Mouse (Mus musculus) lung, adult 2 months (tissue): ENCODE results near the gene Rassf8. TPM values are rescaled to one million over a fixed set of nuclear protein-coding genes. Genes with fewer than 3 reads are reported as not detected.
A peak's percentile ranks its signal among the peaks of the same experiment; 100 is the strongest.

ENCODE experiments used
- DNase-seq: peaks from one replicate; pipeline ENCODE4 v3.0.0; 2022
- H3K4me1 ChIP-seq: fragments of 200-500 bp; 2 replicates; pipeline ENCODE4 v1.6.1; 2011; ENCODE audit warnings: low read length; ENCODE audit not compliant: control insufficient read depth, insufficient read depth
- H3K4me3 ChIP-seq: fragments of 200-500 bp; replicated peaks from 2 replicates; pipeline ENCODE3; 2011; ENCODE audit warnings: low read depth, mild to moderate bottlenecking, control low read depth, low read length; ENCODE audit errors: extremely low read depth
- CTCF ChIP-seq: fragments of 200-500 bp; IDR thresholded peaks from 2 replicates; pipeline ENCODE4 v1.5.1; 2011; ENCODE audit warnings: mild to moderate bottlenecking, low read length, control low read depth; ENCODE audit not compliant: insufficient read depth
- POLR2A ChIP-seq: fragments of 200-500 bp; IDR thresholded peaks from 2 replicates; pipeline ENCODE4 v1.6.1; 2011; ENCODE audit warnings: low read depth, mild to moderate bottlenecking, control low read depth, low read length, borderline replicate concordance; ENCODE audit errors: extremely low read depth
- WGBS: fragments of 180-500 bp; shearing (Covaris S2); methylation state at CpG from one replicate; pipeline ENCODE4 v1.1.7; 2018; 5-methylcytosine and 5-hydroxymethylcytosine counted together
- polyA plus RNA-seq: library from polyadenylated mRNA; depleted of rRNA; stranded (reverse); fragments of >200 nt; gene quantifications from 2 replicates; pipeline ENCODE4 v1.2.3, GENCODE M21; 2012; rRNA removed

The Rassf8 gene
- 23.0 and 34.2 TPM in 2 replicates for polyA plus RNA-seq

DNA sequence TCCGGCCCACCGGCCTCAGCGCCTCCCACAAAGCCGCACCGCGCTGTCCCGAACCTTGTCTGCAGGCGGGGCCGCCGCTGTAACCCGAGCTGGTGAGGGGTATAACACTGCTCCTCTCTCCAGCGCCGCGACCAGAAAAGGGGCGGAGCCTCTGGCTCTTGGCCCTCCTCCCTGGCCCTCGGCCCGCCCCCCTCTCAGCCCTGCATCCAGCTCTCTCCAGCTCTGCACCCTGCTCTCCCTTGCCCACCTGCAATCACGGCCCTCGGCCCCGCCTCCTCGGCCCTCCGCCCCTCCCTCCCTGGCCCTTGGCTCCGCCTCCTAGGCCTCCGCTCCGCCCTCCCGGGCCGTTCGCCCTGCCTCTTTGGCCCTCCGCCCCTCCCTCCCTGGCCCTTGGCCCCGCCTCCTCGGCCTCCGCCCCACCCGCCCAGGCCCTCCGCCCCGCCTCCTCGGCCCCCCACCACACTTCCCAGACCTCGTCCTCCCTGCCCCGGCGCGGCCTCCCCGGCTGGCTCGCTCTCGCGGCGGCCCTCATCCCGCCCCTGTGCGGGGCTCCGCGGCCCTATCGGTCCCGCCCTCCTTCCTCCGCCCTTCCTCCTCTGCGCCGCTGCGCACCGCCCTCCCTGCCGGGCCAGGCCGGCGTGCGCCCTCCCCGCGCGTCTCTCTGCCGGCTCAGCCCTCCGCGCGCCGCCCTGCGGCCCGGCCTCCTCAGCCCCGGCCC, at the start of gene Rassf8:
Rassf8 (plus strand) TSS at position 617 of the 718 bp plus-strand sequence.
- under 1% methylated on average over 47 of the region's 71 CpGs for WGBS
- Histone ChIP-seq H3K4me3 (peak within 1 kb of the TSS; percentile 84), H3K4me1 (peaks cover 5% of the 10 kb centered on the region)
- DNase-seq, result peak; percentile 88
- no peak for TF ChIP-seq CTCF
- TF ChIP-seq POLR2A, result peak; percentile 50; the same call in 1 of the 2 replicates

DNA sequence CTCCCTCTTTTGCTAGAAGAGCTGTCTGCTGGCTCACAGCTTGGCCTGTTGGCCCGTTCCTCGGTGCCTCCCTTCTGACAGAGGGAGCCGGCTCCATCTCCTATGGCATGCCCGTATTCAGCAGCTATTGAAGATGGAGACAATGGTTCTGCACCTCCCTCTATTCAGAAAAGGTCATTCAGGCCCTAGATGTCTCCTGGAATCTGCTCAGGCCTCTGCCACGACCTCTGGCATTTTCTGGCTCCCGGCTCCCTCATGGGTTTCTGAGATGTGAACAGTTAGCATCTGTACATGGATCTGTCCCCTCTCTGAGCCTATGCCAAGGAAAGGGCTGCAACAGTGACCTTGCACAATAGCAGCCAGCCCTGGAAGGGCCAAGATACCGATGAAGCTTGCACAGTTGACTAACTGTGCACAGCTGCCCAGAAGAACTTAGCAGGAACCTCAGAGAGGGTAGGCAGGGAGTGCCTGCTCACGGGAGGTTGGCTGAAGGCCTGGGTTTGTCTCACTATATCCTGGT, 45.5 kb upstream of the Rassf8 start:
- WGBS, result 67% methylated on average over 8 of the region's 8 CpGs
- H3K4me1 ChIP-seq, result no peaks in the 10 kb centered on the region
- TF ChIP-seq POLR2A (no peak), CTCF (no peak)

DNA sequence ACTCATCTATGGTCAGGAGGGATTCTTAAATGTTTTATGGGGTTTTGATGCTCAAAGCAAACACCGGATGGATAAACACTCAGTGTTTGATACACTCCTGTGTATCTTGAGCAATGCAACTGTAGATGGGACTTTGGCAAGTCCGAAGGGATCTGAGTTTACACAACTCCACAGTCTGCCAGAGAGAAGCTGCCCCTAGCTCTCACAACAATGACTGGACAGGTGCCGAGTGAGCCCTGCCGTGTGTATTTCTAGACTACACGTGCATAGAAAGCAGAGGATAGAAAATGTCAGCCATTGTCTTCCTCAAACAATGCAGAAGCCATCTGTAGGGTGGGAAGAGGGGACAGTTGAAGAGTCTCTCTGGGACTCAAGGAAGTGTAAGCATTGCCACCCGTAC, 42.9 kb upstream of the Rassf8 start:
- TF ChIP-seq CTCF (no peak), POLR2A (no peak)
- no peak for DNase-seq
- no peaks in the 10 kb centered on the region for H3K4me1 ChIP-seq
- 52% methylated on average over 6 of the region's 6 CpGs for WGBS
- H3K4me3 ChIP-seq, result no peak overlapping the region

More for the DNA sequence above, 45.5 kb upstream of the Rassf8 start:
- no peak for DNase-seq
- H3K4me3 ChIP-seq, result no peak overlapping the region

DNA sequence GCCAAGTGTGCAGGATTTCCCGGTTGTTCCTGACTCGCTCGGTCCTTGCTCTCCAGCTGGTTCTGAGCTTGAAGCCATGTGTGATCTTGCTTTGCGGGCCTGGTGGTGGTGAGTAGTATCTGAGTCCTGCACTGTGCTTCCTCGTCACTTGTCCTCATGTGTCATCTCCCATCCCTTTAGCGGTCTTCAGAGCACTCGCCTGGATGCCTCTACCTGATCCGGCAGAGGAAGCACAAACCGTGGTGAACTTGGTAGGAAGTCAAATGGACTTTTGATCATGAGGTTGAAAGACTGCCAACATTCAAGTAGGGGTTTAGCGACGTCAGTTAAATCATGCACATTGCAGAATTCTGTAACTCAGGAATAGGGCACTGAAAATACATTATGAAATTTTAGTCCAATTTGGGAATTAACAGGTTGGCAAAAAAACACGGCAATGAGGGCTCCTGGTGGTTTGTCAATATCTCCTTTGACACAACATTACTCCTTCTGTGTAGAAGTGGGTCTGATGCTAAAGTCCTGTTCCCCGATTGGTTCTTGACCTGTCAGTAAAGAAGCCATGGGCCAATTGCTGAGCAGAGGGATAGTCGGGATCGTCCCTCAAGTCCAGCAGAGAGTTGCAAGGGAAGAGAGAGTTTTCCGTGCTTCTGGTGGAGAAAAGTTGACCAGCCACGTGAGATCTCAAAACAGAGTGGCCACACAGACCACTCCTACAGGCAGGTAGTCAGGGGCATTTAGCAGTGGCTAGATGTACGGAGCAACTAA, 36.4 kb upstream of the Rassf8 start:
- 81% methylated on average over 18 of the region's 18 CpGs for WGBS
- TF ChIP-seq POLR2A (no peak), CTCF (no peak)
- H3K4me1 ChIP-seq, result no peaks in the 10 kb centered on the region
- H3K4me3 ChIP-seq, result no peak overlapping the region
- DNase-seq, result no peak

DNA sequence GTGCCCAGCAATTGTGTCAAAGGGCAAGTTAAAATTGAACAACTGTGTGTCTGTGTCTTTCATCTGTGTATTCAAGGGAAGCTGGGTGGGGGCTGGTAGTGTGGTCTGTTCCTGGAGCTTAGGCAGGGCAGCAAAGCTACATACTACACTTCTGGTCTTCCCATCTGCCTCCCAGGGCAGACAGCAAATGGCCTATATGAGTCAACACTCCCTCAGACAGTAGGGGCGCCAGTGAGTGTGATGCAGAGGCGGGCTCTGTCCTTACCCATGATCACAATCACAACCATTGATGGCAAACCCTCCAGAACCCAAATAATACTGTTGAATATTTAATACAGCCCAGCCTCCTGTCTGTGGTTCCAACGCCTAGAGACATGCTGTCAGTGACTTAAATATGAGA, 35.8 kb upstream of the Rassf8 start:
- TF ChIP-seq CTCF (no peak), POLR2A (no peak)
- DNase-seq, result no peak
- Histone ChIP-seq H3K4me3 (no peak overlapping the region), H3K4me1 (no peaks in the 10 kb centered on the region)
- WGBS, result 88% methylated on average over 3 of the region's 3 CpGs

DNA sequence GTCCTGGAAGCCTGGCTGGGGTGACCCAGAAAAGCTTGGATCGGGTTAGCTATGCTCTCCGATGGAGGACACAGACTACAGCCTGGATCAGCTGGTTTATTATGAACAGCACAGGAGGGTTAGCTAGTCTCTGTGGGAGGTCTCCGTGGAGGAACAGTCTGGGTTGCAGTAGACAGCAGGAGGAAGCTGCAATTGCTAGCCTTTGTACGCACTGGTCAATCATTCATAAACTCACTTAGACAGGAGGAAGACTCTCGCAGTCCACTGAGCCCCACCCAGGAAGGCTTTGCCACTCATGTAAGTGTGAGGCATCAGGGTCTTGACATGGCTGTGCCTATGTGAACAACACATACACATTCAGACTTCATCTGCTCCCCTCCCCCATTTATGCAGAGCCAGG, 35.2 kb upstream of the Rassf8 start:
- DNase-seq, result no peak

DNA sequence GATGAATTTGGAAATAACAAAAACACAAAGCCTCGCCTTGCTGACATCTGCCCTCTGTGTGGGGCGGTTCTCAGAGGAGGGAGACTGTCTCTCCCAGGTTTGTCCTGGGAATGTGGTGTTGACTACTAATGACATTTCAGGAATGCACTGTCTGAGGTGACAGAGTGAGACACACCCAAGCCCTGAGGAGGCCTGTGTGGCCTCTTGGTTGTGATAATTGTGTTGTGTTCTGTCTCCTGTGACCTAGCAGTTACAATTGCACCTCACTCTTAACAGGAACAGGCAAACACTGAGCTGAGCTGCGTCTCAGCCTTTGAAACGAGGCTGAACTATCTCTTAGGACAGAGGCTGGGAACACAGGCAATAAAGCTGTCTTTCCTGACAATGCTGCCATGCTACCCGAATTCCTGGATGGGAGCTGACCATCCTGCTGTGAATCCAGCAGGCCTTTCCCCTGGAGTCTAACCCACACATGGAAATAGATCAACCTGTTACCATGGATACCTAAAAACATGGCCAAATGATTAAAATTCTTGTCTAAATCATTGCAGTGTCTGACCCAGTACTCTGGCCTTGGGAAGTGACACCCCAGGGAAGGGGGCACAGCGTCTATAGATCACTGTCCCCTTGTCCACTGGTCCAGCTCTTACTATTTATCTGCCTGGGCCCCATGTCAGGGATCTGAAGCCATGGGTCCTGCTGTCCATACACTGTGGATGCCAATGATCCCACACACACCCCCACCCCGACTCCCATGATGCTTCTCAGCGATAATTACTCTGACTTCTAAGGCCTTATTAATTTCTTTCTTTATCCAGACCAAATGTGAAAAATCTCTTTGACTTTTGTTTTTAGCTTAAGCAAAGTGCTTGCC, 33.1 kb upstream of the Rassf8 start:
- no peak for DNase-seq
- Histone ChIP-seq H3K4me1 (no peaks in the 10 kb centered on the region), H3K4me3 (no peak overlapping the region)
- 72% methylated on average over 8 of the region's 8 CpGs for WGBS
- no peak for TF ChIP-seq POLR2A
- no peak for TF ChIP-seq CTCF

More for the DNA sequence above, 35.2 kb upstream of the Rassf8 start:
- Histone ChIP-seq H3K4me1 (no peaks in the 10 kb centered on the region), H3K4me3 (no peak overlapping the region)
- no peak for TF ChIP-seq CTCF
- no peak for TF ChIP-seq POLR2A
- 56% methylated on average over 5 of the region's 5 CpGs for WGBS

DNA sequence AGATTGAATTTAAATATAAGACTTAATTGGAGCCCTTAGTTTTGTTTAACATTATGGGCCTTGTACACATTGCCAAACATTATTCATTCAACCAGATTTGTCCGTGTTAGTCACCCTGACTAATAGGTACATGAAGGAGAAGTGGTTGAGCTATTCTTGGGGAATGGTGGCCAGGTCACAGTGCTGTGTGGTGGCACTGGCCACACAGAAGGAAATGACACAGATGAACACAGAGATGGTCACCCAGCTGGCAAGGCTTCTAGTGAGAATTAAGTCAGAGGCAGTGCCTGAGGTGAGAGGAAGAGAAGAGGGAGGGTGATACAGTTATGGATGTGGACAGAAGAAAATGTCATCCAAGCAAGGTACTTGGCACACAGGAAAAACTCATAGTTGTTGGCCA, 32.4 kb upstream of the Rassf8 start:
- 56% methylated on average over 1 of the region's 1 CpGs for WGBS
- no peaks in the 10 kb centered on the region for H3K4me1 ChIP-seq
- no peak for DNase-seq
- no peak overlapping the region for H3K4me3 ChIP-seq
- TF ChIP-seq CTCF, result no peak
- no peak for TF ChIP-seq POLR2A

DNA sequence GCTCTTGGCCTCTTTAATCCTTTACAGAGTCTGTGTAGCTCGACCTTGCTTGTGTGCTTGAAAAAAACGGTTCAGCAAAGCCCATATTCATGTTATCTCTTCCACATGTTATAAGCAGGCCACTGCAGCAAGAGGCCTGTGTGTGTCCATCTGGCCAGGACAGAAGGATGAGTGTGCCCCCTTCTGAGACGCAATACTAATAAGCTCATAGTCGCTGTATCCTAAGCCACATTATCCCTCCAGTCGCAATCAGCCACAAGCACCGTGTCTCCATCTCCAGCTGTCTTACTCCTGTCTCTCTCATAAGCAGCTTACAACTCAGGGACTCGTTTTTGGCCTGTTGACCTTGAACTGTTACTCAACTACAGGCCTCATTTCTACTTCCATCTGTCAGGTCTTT, 24.0 kb upstream of the Rassf8 start:
- Histone ChIP-seq H3K4me3 (no peak overlapping the region), H3K4me1 (no peaks in the 10 kb centered on the region)
- WGBS, result 58% methylated on average over 7 of the region's 7 CpGs
- TF ChIP-seq POLR2A (no peak), CTCF (0 out of 2 replicates have a peak, but pooled peaks have one; percentile 6)
- no peak for DNase-seq
